Mouse (Mus musculus): ENCODE measurements around the gene C4b. TPM values are rescaled to one million over a fixed set of nuclear protein-coding genes. Genes with fewer than 3 reads are reported as not detected.

C4b gene
- polyA plus RNA-seq, 1 experiment from 2014 or later, result 0.92 TPM

DNA sequence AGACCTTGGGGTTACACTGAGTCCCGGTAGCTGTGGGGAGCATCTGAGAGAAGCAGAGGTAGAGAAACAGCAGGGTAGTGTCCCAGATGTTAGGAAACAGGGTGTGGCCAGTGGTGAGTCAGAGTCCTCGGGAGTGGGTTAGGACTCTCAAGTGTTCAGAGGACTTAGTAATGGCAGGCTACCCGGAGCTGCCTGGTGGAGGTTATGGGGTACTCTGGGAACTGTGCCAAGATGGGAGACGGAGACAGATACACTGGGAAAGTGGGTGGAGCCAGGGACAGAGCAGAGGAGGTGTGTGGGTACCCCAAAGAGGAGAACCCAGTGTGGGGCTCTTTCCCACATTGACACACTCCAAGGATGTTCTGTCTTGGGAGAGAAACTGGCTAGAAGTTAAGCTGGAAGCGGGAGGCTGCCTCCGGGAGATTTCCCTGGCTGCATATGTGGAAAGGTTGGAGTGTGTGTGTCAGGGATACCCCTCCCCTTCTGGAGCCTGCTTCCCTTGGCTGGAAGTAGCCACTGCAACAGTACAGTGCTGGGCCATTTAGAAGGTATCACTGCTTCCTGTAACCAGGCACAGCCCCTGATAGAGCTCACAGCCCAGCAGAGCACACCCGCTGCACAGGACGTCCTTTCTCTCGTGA is 59.3 kb downstream of the C4b start:
- WGBS, result 44% methylated on average over 9 of the region's 9 CpGs
- peaks cover 34% of the 10 kb centered on the region for H3K4me1 ChIP-seq (ENCODE audit: control insufficient read depth, insufficient read depth, low read length)
- no peak overlapping the region for H3K4me3 ChIP-seq (ENCODE audit: low read length)
- no peaks in the 10 kb centered on the region for H3K9me3 ChIP-seq (ENCODE audit: control insufficient read depth, low read length)
- peak; percentile 50 for ATAC-seq
- no peaks in the 10 kb centered on the region for H3K36me3 ChIP-seq (ENCODE audit: control insufficient read depth, insufficient read depth, low read length)
- H3K9ac ChIP-seq (ENCODE audit: low read depth, low read length), result peak overlapping the region; percentile 21; the same call in 1 of the 2 replicates
- 0 out of 2 replicates have a peak, but pooled peaks cover 4% of the 10 kb centered on the region for H3K27me3 ChIP-seq (replicated peaks; ENCODE audit: control insufficient read depth, insufficient read depth, low read length)
- no peak overlapping the region for H3K4me2 ChIP-seq (ENCODE audit: low read depth, low read length)
- peak overlapping the region; percentile 63 for H3K27ac ChIP-seq (ENCODE audit: low read length)

DNA sequence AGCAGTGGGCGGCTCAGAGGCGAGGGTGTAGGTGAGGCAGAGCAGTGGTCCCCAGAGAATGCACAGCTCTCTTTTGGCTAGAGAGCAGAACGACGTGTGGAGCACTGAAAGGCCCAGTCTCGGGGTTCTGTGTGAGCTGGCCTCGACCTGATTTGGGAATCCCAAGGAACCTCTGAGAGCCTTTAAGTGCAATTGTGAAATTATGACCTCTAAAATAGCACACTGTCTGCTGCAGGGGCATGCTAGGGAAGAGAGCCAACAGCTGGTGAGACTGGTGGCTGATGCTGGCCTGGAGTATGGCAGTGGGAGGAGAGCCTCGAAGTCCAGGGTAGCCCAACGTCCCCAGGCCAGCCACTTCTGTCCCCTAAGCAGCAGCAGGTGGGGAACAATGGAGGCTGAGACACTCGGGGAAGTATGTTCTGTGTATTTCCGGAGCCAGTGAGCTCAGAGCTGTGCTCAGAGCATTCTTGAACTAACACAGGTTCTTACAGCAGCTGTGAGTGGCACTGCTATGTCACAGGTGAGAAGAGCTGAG is 59.9 kb downstream of the C4b start:
- 0 out of 2 replicates have a peak, but pooled peaks have one; percentile 2 for ATAC-seq
- WGBS, result 63% methylated on average over 10 of the region's 10 CpGs
- Histone ChIP-seq H3K27me3 (replicated peaks; ENCODE audit: control insufficient read depth, insufficient read depth, low read length) (peaks cover 6% of the 10 kb centered on the region; the same call in 1 of the 2 replicates), H3K36me3 (ENCODE audit: control insufficient read depth, insufficient read depth, low read length) (no peaks in the 10 kb centered on the region), H3K27ac (ENCODE audit: low read length) (peak overlapping the region; percentile 63; the same call in 1 of the 2 replicates), H3K4me3 (ENCODE audit: low read length) (no peak overlapping the region), H3K4me2 (ENCODE audit: low read depth, low read length) (no peak overlapping the region), H3K9me3 (ENCODE audit: control insufficient read depth, low read length) (no peaks in the 10 kb centered on the region), H3K9ac (ENCODE audit: low read depth, low read length) (peak overlapping the region; percentile 12; the same call in 1 of the 2 replicates), H3K4me1 (ENCODE audit: control insufficient read depth, insufficient read depth, low read length) (peaks cover 34% of the 10 kb centered on the region)

GRCm38 (mm10) chr17:34683179-34683578 is 60.5 kb downstream of the C4b start:
- Histone ChIP-seq H3K36me3 (ENCODE audit: control insufficient read depth, insufficient read depth, low read length) (no peaks in the 10 kb centered on the region), H3K4me3 (ENCODE audit: low read length) (no peak overlapping the region), H3K27ac (ENCODE audit: low read length) (0 out of 2 replicates have a peak overlapping the region, but pooled peaks have one; percentile 14), H3K27me3 (replicated peaks; ENCODE audit: control insufficient read depth, insufficient read depth, low read length) (peaks cover 9% of the 10 kb centered on the region; the same call in 1 of the 2 replicates), H3K9ac (ENCODE audit: low read depth, low read length) (0 out of 2 replicates have a peak overlapping the region, but pooled peaks have one; percentile 12), H3K9me3 (ENCODE audit: control insufficient read depth, low read length) (no peaks in the 10 kb centered on the region), H3K4me1 (ENCODE audit: control insufficient read depth, insufficient read depth, low read length) (peaks cover 34% of the 10 kb centered on the region), H3K4me2 (ENCODE audit: low read depth, low read length) (no peak overlapping the region)
- WGBS, result 81% methylated on average over 8 of the region's 8 CpGs
- ATAC-seq, result no peak

DNA sequence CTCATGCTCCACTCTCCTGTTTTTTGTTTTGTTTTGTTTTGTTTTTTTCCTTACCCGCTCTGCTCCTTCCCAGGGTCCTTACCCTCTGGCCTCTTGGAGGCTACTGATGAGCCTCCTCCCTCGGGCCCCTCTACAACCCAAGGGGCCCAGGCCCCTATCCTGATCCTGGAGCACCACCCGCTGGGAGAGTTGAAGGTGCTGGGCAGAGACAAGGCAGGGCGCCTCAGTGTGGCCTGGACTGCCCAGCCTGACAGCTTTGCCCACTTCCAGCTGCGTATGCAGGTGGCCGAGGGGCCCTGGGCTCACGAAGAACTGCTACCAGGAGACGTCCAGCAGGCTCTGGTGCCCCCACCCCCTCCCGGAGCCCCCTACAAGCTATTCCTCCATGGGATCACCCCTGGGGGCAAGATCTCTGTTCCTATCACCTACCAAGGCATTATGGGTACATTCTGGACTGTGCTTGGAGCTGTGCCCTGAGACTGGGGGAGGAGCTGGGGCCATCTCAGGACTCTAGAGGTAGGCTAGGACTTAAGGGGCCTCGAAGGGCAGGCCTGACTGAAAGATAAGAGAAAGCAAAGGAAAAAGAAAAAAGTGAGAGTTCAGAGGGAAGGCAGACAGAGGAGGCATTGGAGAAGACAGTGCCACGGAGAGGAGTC is 61.7 kb downstream of the C4b start:
- ATAC-seq, result 0 out of 2 replicates have a peak, but pooled peaks have one; percentile 10
- H3K9ac ChIP-seq (ENCODE audit: low read depth, low read length), result peak overlapping the region; percentile 42
- H3K27ac ChIP-seq (ENCODE audit: low read length), result peak overlapping the region; percentile 63
- H3K36me3 ChIP-seq (ENCODE audit: control insufficient read depth, insufficient read depth, low read length), result no peaks in the 10 kb centered on the region
- H3K4me3 ChIP-seq (ENCODE audit: low read length), result no peak overlapping the region
- peaks cover 34% of the 10 kb centered on the region for H3K4me1 ChIP-seq (ENCODE audit: control insufficient read depth, insufficient read depth, low read length)
- H3K9me3 ChIP-seq (ENCODE audit: control insufficient read depth, low read length), result no peaks in the 10 kb centered on the region
- no peak overlapping the region for H3K4me2 ChIP-seq (ENCODE audit: low read depth, low read length)
- H3K27me3 ChIP-seq (replicated peaks; ENCODE audit: control insufficient read depth, insufficient read depth, low read length), result peaks cover 9% of the 10 kb centered on the region; the same call in 1 of the 2 replicates
- whole genome bisulfite sequencing, result 72% methylated on average over 11 of the region's 11 CpGs

GRCm38 (mm10) chr17:34681132-34681571 is 62.5 kb downstream of the C4b start:
- WGBS, result 65% methylated on average over 17 of the region's 17 CpGs
- Histone ChIP-seq H3K27ac (ENCODE audit: low read length) (peak overlapping the region; percentile 49), H3K9me3 (ENCODE audit: control insufficient read depth, low read length) (no peaks in the 10 kb centered on the region), H3K4me3 (ENCODE audit: low read length) (no peak overlapping the region), H3K4me2 (ENCODE audit: low read depth, low read length) (no peak overlapping the region), H3K9ac (ENCODE audit: low read depth, low read length) (peak overlapping the region; percentile 42), H3K36me3 (ENCODE audit: control insufficient read depth, insufficient read depth, low read length) (no peaks in the 10 kb centered on the region), H3K4me1 (ENCODE audit: control insufficient read depth, insufficient read depth, low read length) (peaks cover 34% of the 10 kb centered on the region), H3K27me3 (replicated peaks; ENCODE audit: control insufficient read depth, insufficient read depth, low read length) (peaks cover 9% of the 10 kb centered on the region; the same call in 1 of the 2 replicates)
- no peak for ATAC-seq

GRCm38 (mm10) chr17:34680621-34681020 is 63.1 kb downstream of the C4b start:
- no peak for ATAC-seq
- 79% methylated on average over 4 of the region's 4 CpGs for WGBS
- no peak overlapping the region for H3K4me2 ChIP-seq (ENCODE audit: low read depth, low read length)

DNA sequence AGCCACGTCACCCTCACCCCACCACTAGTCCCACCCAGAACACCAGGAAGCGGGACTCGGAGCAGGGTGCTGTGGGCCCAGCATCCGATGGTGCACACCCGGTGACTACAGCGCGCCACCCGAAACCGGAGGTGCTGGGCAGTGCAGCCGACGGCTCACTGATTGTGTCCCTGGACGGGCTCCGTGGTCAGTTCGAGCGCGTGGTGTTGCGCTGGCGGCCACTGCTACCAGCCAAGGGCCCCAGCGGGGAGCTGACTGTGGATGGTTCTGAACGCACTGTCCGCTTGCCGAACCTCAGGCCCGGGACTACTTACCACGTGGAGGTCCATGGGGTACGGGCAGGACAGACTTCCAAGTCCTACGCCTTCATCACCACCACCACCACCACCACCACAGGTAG is 63.5 kb downstream of the C4b start:
- H3K4me3 ChIP-seq (ENCODE audit: low read length), result no peak overlapping the region
- H3K9ac ChIP-seq (ENCODE audit: low read depth, low read length), result no peak overlapping the region
- H3K36me3 ChIP-seq (ENCODE audit: control insufficient read depth, insufficient read depth, low read length), result no peaks in the 10 kb centered on the region
- peaks cover 9% of the 10 kb centered on the region; the same call in 1 of the 2 replicates for H3K27me3 ChIP-seq (replicated peaks; ENCODE audit: control insufficient read depth, insufficient read depth, low read length)
- no peak overlapping the region for H3K4me2 ChIP-seq (ENCODE audit: low read depth, low read length)
- H3K27ac ChIP-seq (ENCODE audit: low read length), result no peak overlapping the region
- peaks cover 31% of the 10 kb centered on the region for H3K4me1 ChIP-seq (ENCODE audit: control insufficient read depth, insufficient read depth, low read length)
- WGBS, result 85% methylated on average over 26 of the region's 26 CpGs
- no peaks in the 10 kb centered on the region for H3K9me3 ChIP-seq (ENCODE audit: control insufficient read depth, low read length)
- ATAC-seq, result no peak

More at GRCm38 (mm10) chr17:34680621-34681020, 63.1 kb downstream of the C4b start:
- Histone ChIP-seq H3K36me3 (ENCODE audit: control insufficient read depth, insufficient read depth, low read length) (no peaks in the 10 kb centered on the region), H3K27me3 (replicated peaks; ENCODE audit: control insufficient read depth, insufficient read depth, low read length) (peaks cover 9% of the 10 kb centered on the region; the same call in 1 of the 2 replicates), H3K27ac (ENCODE audit: low read length) (no peak overlapping the region), H3K4me3 (ENCODE audit: low read length) (no peak overlapping the region), H3K4me1 (ENCODE audit: control insufficient read depth, insufficient read depth, low read length) (peaks cover 31% of the 10 kb centered on the region), H3K9me3 (ENCODE audit: control insufficient read depth, low read length) (no peaks in the 10 kb centered on the region), H3K9ac (ENCODE audit: low read depth, low read length) (no peak overlapping the region)
